Mouse (Mus musculus): ENCODE results near the gene Gm49383.
"Not testable (repeated sequence)": the region's sequence is repeated elsewhere in the genome, so short reads cannot be mapped to it uniquely, and the experiment has no call there.

DNA sequence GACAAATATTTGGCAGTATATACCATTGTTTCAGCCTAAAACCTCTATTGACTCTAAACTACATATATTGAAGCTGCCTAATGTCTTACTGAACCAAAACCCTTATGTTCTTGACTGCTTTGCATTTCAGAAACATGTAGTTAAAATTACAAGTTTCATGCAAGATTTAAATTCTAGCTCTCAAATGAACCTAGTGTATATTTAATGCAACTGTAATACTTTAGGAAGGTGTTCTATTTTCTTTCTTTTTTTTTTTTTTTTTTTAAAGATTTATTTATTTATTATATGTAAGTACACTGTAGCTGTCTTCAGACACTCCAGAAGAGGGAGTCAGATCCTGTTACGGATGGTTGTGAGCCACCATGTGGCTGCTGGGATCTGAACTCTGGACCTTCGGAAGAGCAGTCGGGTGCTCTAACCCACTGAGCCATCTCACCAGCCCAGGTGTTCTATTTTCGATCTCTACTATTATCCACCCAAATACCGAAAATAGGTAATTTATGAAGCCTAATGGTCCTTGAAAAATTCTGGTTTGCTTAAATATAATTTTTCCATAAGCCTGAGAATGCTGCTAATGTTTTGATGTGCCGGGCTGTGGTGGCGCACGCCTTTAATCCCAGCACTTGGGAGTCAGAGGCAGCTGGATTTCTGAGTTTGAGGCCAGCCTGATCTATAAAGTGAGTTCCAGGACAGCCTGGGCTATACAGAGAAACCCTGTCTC is 29.9 kb downstream of the Gm49383 start:
- not testable (repeated sequence) for TF ChIP-seq REST (IDR thresholded peaks at IDR 0.05; ENCODE audit: insufficient read depth, insufficient read length); POLR2AphosphoS2 (IDR thresholded peaks at IDR 0.05; ENCODE audit: insufficient read length, low read depth); TCF12 (IDR thresholded peaks at IDR 0.05; ENCODE audit: insufficient read depth, poor library complexity, severe bottlenecking); USF1 (IDR thresholded peaks at IDR 0.05; ENCODE audit: low read depth); MYOG (IDR thresholded peaks at IDR 0.05; ENCODE audit: control insufficient read depth in 1 of 3, insufficient read depth in 1 of 3, insufficient read length in 2 of 3, low read depth in 2 of 3); POLR2A (IDR thresholded peaks at IDR 0.05; ENCODE audit: insufficient read length, low read depth); MAX (IDR thresholded peaks at IDR 0.05; ENCODE audit: low read depth); E2F4 (IDR thresholded peaks at IDR 0.05; ENCODE audit: insufficient read depth); CEBPB (IDR thresholded peaks at IDR 0.05; ENCODE audit: insufficient read depth, poor library complexity, severe bottlenecking); TCF3 (IDR thresholded peaks at IDR 0.05; ENCODE audit: insufficient read length, low read depth); SRF (IDR thresholded peaks at IDR 0.05; ENCODE audit: control insufficient read depth, insufficient read length, low read depth); MYOD1 (IDR thresholded peaks at IDR 0.05; ENCODE audit: control insufficient read depth in 1 of 3, insufficient read length in 2 of 3, low read depth in 2 of 3)
